Mouse (Mus musculus) layer of hippocampus, postnatal 36 days (tissue): ENCODE data around the gene Ubox5. TPM values are rescaled to one million over a fixed set of nuclear protein-coding genes. Genes with fewer than 3 reads are reported as not detected.

Experiments used
- DNase-seq, 2 experiments: peaks; one replicate each; pipeline ENCODE4 v3.0.0; 2022
- total RNA-seq, 2 experiments: library from RNA; stranded (reverse); gene quantifications; 2 replicates each; pipeline ENCODE4 v1.2.3; 2021

Gene Ubox5
- total RNA-seq, 2 experiments from 2014 or later = 9.7 to 10.6 TPM

- no peak for DNase-seq
These were observed 4.3 kb upstream of the Ubox5 start for GRCm38 (mm10) chr2:130634006-130634738.

- no peak for DNase-seq
These were observed 3.2 kb upstream of the Ubox5 start for GRCm38 (mm10) chr2:130632887-130633675.

- DNase-seq = no peak
These were observed 2.6 kb upstream of the Ubox5 start for GRCm38 (mm10) chr2:130632416-130632815.

- DNase-seq = no peak
These were observed 579 bp downstream of the Ubox5 start for GRCm38 (mm10) chr2:130629080-130629838.

GRCm38 (mm10) chr2:130628424-130628823 is 1.4 kb downstream of the Ubox5 start:
- DNase-seq = no peak

- DNase-seq = no peak
These were observed 10.9 kb downstream of the Ubox5 start for GRCm38 (mm10) chr2:130618972-130619371.

GRCm38 (mm10) chr2:130613091-130613490 is 16.7 kb downstream of the Ubox5 start:
- DNase-seq = no peak

- no peak for DNase-seq
These were observed 27.6 kb downstream of the Ubox5 start for GRCm38 (mm10) chr2:130602195-130602594.

- DNase-seq = no peak
These were observed 31.4 kb downstream of the Ubox5 start for GRCm38 (mm10) chr2:130598399-130598798.

GRCm38 (mm10) chr2:130597601-130598010 is 32.2 kb downstream of the Ubox5 start:
- no peak for DNase-seq

GRCm38 (mm10) chr2:130595596-130595995 is 34.2 kb downstream of the Ubox5 start:
- DNase-seq = no peak

GRCm38 (mm10) chr2:130591016-130591415 is 38.8 kb downstream of the Ubox5 start:
- no peak for DNase-seq

GRCm38 (mm10) chr2:130589761-130590160 is 40.1 kb downstream of the Ubox5 start:
- no peak for DNase-seq

- DNase-seq = no peak
These were observed 40.7 kb downstream of the Ubox5 start for GRCm38 (mm10) chr2:130589157-130589556.

- DNase-seq = no peak
These were observed 41.5 kb downstream of the Ubox5 start for GRCm38 (mm10) chr2:130588373-130588772.

- no peak for DNase-seq
These were observed 43.8 kb downstream of the Ubox5 start for GRCm38 (mm10) chr2:130586016-130586415.

- no peak for DNase-seq
These were observed 45.8 kb downstream of the Ubox5 start for GRCm38 (mm10) chr2:130583902-130584560.

- DNase-seq = no peak
These were observed 47.3 kb downstream of the Ubox5 start, which contains the start of gene Avp for GRCm38 (mm10) chr2:130582552-130582951. Avp (minus strand) TSS chr2:130582554.

- no peak for DNase-seq
These were observed 48.6 kb downstream of the Ubox5 start for GRCm38 (mm10) chr2:130581201-130581600.

- DNase-seq = no peak
These were observed 50.0 kb downstream of the Ubox5 start for GRCm38 (mm10) chr2:130579791-130580190.

GRCm38 (mm10) chr2:130578148-130578547 is 51.7 kb downstream of the Ubox5 start:
- DNase-seq = peak; percentile 68

GRCm38 (mm10) chr2:130577632-130578031 is 52.2 kb downstream of the Ubox5 start:
- no peak for DNase-seq
